Mouse (Mus musculus) bone marrow, adult 2 months (tissue): ENCODE results near the gene Urod.

Experiments
- CTCF ChIP-seq: fragments of 200-500 bp; IDR thresholded peaks from 2 replicates; pipeline ENCODE4 v1.5.1; 2011; ENCODE audit warnings: low read length, control low read depth; ENCODE audit not compliant: control insufficient read depth, insufficient read depth
- POLR2A ChIP-seq: fragments of 200-500 bp; IDR thresholded peaks from 2 replicates; pipeline ENCODE4 v1.6.1; 2011; ENCODE audit warnings: low read depth, mild to moderate bottlenecking, control low read depth, low read length, borderline replicate concordance; ENCODE audit not compliant: control insufficient read depth

DNA sequence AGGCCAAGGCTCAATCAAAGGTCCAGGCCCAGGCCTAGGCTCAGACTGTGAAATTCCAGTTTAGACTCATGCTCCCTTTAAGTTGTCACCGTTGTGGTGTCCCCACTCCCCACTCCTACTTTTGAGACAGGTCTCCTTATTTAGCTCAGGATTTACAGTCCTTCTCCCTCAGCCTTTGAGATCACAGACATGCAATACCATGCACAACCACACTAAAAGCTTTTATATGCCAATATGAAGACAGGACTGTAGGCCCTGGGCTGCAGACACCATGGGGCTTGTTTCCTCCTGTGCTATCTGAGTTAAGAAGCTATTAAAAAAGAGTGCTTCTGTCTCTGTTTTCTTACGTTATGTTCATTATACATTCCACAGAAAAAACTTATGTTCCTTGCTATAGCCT, 23.5 kb upstream of the Urod start:
- no peak for TF ChIP-seq POLR2A
- no peak for TF ChIP-seq CTCF
